Mouse (Mus musculus): ENCODE measurements around the gene Actr10. TPM values are rescaled to one million over a fixed set of nuclear protein-coding genes. Genes with fewer than 3 reads are reported as not detected.

The Actr10 gene
- polyA plus RNA-seq, 1 experiment: 230 TPM

- no peaks in the 10 kb centered on the region for H3K4me1 ChIP-seq (ENCODE audit: control insufficient read depth, insufficient read depth, low read length)
- TF ChIP-seq POLR2A (IDR thresholded peaks at IDR 0.05; ENCODE audit: low read depth, low read length) (no peak), CTCF (IDR thresholded peaks at IDR 0.05; ENCODE audit: borderline replicate concordance, insufficient read depth, low read length) (no peak)
- H3K4me3 ChIP-seq (ENCODE audit: insufficient read depth, low read length): no peak overlapping the region
- no peak overlapping the region for H3K27ac ChIP-seq (ENCODE audit: insufficient read depth, low read length)
These were observed 9.1 kb downstream of the Actr10 start for GRCm38 (mm10) chr12:70946585-70947256.

- Histone ChIP-seq H3K4me1 (ENCODE audit: control insufficient read depth, insufficient read depth, low read length) (no peaks in the 10 kb centered on the region), H3K27ac (ENCODE audit: insufficient read depth, low read length) (no peak overlapping the region), H3K4me3 (ENCODE audit: insufficient read depth, low read length) (no peak overlapping the region)
- TF ChIP-seq POLR2A (IDR thresholded peaks at IDR 0.05; ENCODE audit: low read depth, low read length): no peak
- TF ChIP-seq CTCF (IDR thresholded peaks at IDR 0.05; ENCODE audit: borderline replicate concordance, insufficient read depth, low read length): no peak
These were observed 21.0 kb downstream of the Actr10 start for GRCm38 (mm10) chr12:70958640-70959039.

GRCm38 (mm10) chr12:70967581-70967980, 29.9 kb downstream of the Actr10 start:
- Histone ChIP-seq H3K4me1 (ENCODE audit: control insufficient read depth, insufficient read depth, low read length) (no peaks in the 10 kb centered on the region), H3K27ac (ENCODE audit: insufficient read depth, low read length) (peak overlapping the region; percentile 94), H3K4me3 (ENCODE audit: insufficient read depth, low read length) (peak overlapping the region; percentile 63)
- TF ChIP-seq POLR2A (IDR thresholded peaks at IDR 0.05; ENCODE audit: low read depth, low read length): no peak; the same call in 1 of the 2 replicates
- no peak for TF ChIP-seq CTCF (IDR thresholded peaks at IDR 0.05; ENCODE audit: borderline replicate concordance, insufficient read depth, low read length)

- no peak for TF ChIP-seq CTCF (IDR thresholded peaks at IDR 0.05; ENCODE audit: borderline replicate concordance, insufficient read depth, low read length)
- TF ChIP-seq POLR2A (IDR thresholded peaks at IDR 0.05; ENCODE audit: low read depth, low read length): peak; percentile 65
- H3K4me3 ChIP-seq (ENCODE audit: insufficient read depth, low read length): peak overlapping the region; percentile 63
These were observed 30.6 kb downstream of the Actr10 start for GRCm38 (mm10) chr12:70968141-70968790.

GRCm38 (mm10) chr12:70968791-70969307, 31.2 kb downstream of the Actr10 start:
- TF ChIP-seq POLR2A (IDR thresholded peaks at IDR 0.05; ENCODE audit: low read depth, low read length) (no peak; the same call in none of the 2 replicates), CTCF (IDR thresholded peaks at IDR 0.05; ENCODE audit: borderline replicate concordance, insufficient read depth, low read length) (no peak)
- Histone ChIP-seq H3K4me3 (ENCODE audit: insufficient read depth, low read length) (peak overlapping the region; percentile 63), H3K4me1 (ENCODE audit: control insufficient read depth, insufficient read depth, low read length) (peaks cover 1% of the 10 kb centered on the region; the same call in 1 of the 2 replicates)

More at GRCm38 (mm10) chr12:70968141-70968790, 30.6 kb downstream of the Actr10 start:
- no peaks in the 10 kb centered on the region for H3K4me1 ChIP-seq (ENCODE audit: control insufficient read depth, insufficient read depth, low read length)
- H3K27ac ChIP-seq (ENCODE audit: insufficient read depth, low read length): peak overlapping the region; percentile 94

GRCm38 (mm10) chr12:70969485-70970184, 32.0 kb downstream of the Actr10 start:
- peak; percentile 77; the same call in 1 of the 2 replicates for TF ChIP-seq CTCF (IDR thresholded peaks at IDR 0.05; ENCODE audit: borderline replicate concordance, insufficient read depth, low read length)
- no peak for TF ChIP-seq POLR2A (IDR thresholded peaks at IDR 0.05; ENCODE audit: low read depth, low read length)
- Histone ChIP-seq H3K4me3 (ENCODE audit: insufficient read depth, low read length) (no peak overlapping the region), H3K27ac (ENCODE audit: insufficient read depth, low read length) (no peak overlapping the region), H3K4me1 (ENCODE audit: control insufficient read depth, insufficient read depth, low read length) (peaks cover 2% of the 10 kb centered on the region; the same call in 1 of the 2 replicates)

More at GRCm38 (mm10) chr12:70968791-70969307, 31.2 kb downstream of the Actr10 start:
- peak overlapping the region; percentile 94 for H3K27ac ChIP-seq (ENCODE audit: insufficient read depth, low read length)

GRCm38 (mm10) chr12:70973831-70974230, 36.2 kb downstream of the Actr10 start:
- Histone ChIP-seq H3K4me3 (ENCODE audit: insufficient read depth, low read length) (no peak overlapping the region), H3K27ac (ENCODE audit: insufficient read depth, low read length) (no peak overlapping the region), H3K4me1 (ENCODE audit: control insufficient read depth, insufficient read depth, low read length) (peaks cover 2% of the 10 kb centered on the region; the same call in 1 of the 2 replicates)
- TF ChIP-seq POLR2A (IDR thresholded peaks at IDR 0.05; ENCODE audit: low read depth, low read length) (no peak), CTCF (IDR thresholded peaks at IDR 0.05; ENCODE audit: borderline replicate concordance, insufficient read depth, low read length) (no peak)

- Histone ChIP-seq H3K27ac (ENCODE audit: insufficient read depth, low read length) (peak within 1 kb of the TSS; percentile 91), H3K4me1 (ENCODE audit: control insufficient read depth, insufficient read depth, low read length) (peaks cover 2% of the 10 kb centered on the region; the same call in 1 of the 2 replicates), H3K4me3 (ENCODE audit: insufficient read depth, low read length) (peak within 1 kb of the TSS; percentile 90)
- TF ChIP-seq POLR2A (IDR thresholded peaks at IDR 0.05; ENCODE audit: low read depth, low read length) (peak; percentile 82), CTCF (IDR thresholded peaks at IDR 0.05; ENCODE audit: borderline replicate concordance, insufficient read depth, low read length) (no peak)
These were observed 37.0 kb downstream of the Actr10 start, which contains the start of gene Psma3 for GRCm38 (mm10) chr12:70974441-70975266. Gene Psma3, plus strand, starts transcription at chr12:70974621.

Measured in embryonic fibroblast, embryonic 13.5 days (primary cell).